Mouse (Mus musculus) hindbrain, embryonic 10.5 days (tissue): Measurements from ENCODE around the gene Gm21985. TPM values are rescaled to one million over a fixed set of nuclear protein-coding genes. Genes with fewer than 3 reads are reported as not detected.
"Not testable (repeated sequence)": the region's sequence is repeated elsewhere in the genome, so short reads cannot be mapped to it uniquely, and the experiment has no call there.

Experiments
- DNase-seq: peaks from one replicate; pipeline ENCODE4 v3.0.0-alpha.2; 2017; ENCODE audit warnings: low spot score
- H3K27ac ChIP-seq: fragments of 300-500 bp; sonication (generic); 2 replicates; pipeline ENCODE4 v1.5.1; 2016; ENCODE audit warnings: mild to moderate bottlenecking, moderate library complexity
- H3K27me3 ChIP-seq: fragments of 300-500 bp; sonication (generic); 2 replicates; pipeline ENCODE4 v1.6.1; 2016; ENCODE audit warnings: mild to moderate bottlenecking; ENCODE audit not compliant: poor library complexity, insufficient read depth, severe bottlenecking
- H3K36me3 ChIP-seq: fragments of 300-500 bp; sonication (generic); 2 replicates; pipeline ENCODE4 v1.6.1; 2016; ENCODE audit warnings: mild to moderate bottlenecking, moderate library complexity
- H3K4me1 ChIP-seq: fragments of 300-500 bp; sonication (generic); replicated peaks from 2 replicates; pipeline ENCODE4 v1.6.1; 2016; ENCODE audit warnings: mild to moderate bottlenecking
- H3K4me3 ChIP-seq: fragments of 300-500 bp; sonication (generic); 2 replicates; pipeline ENCODE4 v1.5.1; 2016; ENCODE audit warnings: mild to moderate bottlenecking, moderate library complexity
- H3K9me3 ChIP-seq: fragments of 300-500 bp; sonication (generic); 2 replicates; pipeline ENCODE4 v1.6.1; 2016; ENCODE audit warnings: mild to moderate bottlenecking, moderate library complexity
- WGBS: fragments of 180-500 bp; shearing (Covaris S2); methylation state at CpG from one replicate; pipeline ENCODE4 v1.1.7; 2016; 5-methylcytosine and 5-hydroxymethylcytosine counted together
- polyA plus RNA-seq: library from polyadenylated mRNA; unstranded; fragments of >200 nt; fragmentation: Nextera tagmentation; extraction: Ambion mirVana; gene quantifications from 2 replicates; pipeline ENCODE4 v1.2.1, GENCODE M21; 2016

Gm21985 gene
- polyA plus RNA-seq, 1 experiment from 2014 or later: not detected

- Histone ChIP-seq H3K9me3 (no peaks in the 10 kb centered on the region), H3K4me1 (no peaks in the 10 kb centered on the region), H3K27ac (no peak overlapping the region), H3K36me3 (no peaks in the 10 kb centered on the region), H3K4me3 (no peak overlapping the region), H3K27me3 (no peaks in the 10 kb centered on the region)
- no peak for DNase-seq
- WGBS: 94% methylated on average over 4 of the region's 4 CpGs
Measured at GRCm38 (mm10) chr2:112391346-112392000, 125.4 kb downstream of the Gm21985 start.

GRCm38 (mm10) chr2:112392689-112393088, 126.6 kb downstream of the Gm21985 start:
- H3K4me3 ChIP-seq: no peak overlapping the region
- no peaks in the 10 kb centered on the region for H3K36me3 ChIP-seq
- H3K4me1 ChIP-seq: no peaks in the 10 kb centered on the region
- H3K27ac ChIP-seq: no peak overlapping the region
- no peaks in the 10 kb centered on the region for H3K9me3 ChIP-seq
- DNase-seq: no peak
- no peaks in the 10 kb centered on the region for H3K27me3 ChIP-seq
- 90% methylated on average over 1 of the region's 1 CpGs for WGBS

GRCm38 (mm10) chr2:112393958-112394357, 127.8 kb downstream of the Gm21985 start:
- Histone ChIP-seq H3K27ac (no peak overlapping the region), H3K9me3 (no peaks in the 10 kb centered on the region), H3K4me1 (no peaks in the 10 kb centered on the region), H3K4me3 (no peak overlapping the region), H3K36me3 (no peaks in the 10 kb centered on the region), H3K27me3 (no peaks in the 10 kb centered on the region)
- no peak for DNase-seq

GRCm38 (mm10) chr2:112396649-112397048, 130.5 kb downstream of the Gm21985 start:
- H3K4me1 ChIP-seq: no peaks in the 10 kb centered on the region
- WGBS: 76% methylated on average over 1 of the region's 1 CpGs
- DNase-seq: no peak

GRCm38 (mm10) chr2:112407030-112407429, 140.9 kb downstream of the Gm21985 start:
- Histone ChIP-seq H3K9me3 (no peaks in the 10 kb centered on the region), H3K27me3 (no peaks in the 10 kb centered on the region), H3K27ac (no peak overlapping the region), H3K4me3 (no peak overlapping the region), H3K4me1 (no peaks in the 10 kb centered on the region), H3K36me3 (peaks cover 56% of the 10 kb centered on the region)
- 98% methylated on average over 3 of the region's 3 CpGs for WGBS
- no peak for DNase-seq

More at GRCm38 (mm10) chr2:112396649-112397048, 130.5 kb downstream of the Gm21985 start:
- H3K4me3 ChIP-seq: no peak overlapping the region
- H3K36me3 ChIP-seq: no peaks in the 10 kb centered on the region
- no peak overlapping the region for H3K27ac ChIP-seq
- H3K27me3 ChIP-seq: no peaks in the 10 kb centered on the region
- H3K9me3 ChIP-seq: no peaks in the 10 kb centered on the region

- Histone ChIP-seq H3K27ac (no peak overlapping the region), H3K36me3 (no peaks in the 10 kb centered on the region), H3K27me3 (no peaks in the 10 kb centered on the region), H3K4me3 (no peak overlapping the region), H3K9me3 (no peaks in the 10 kb centered on the region), H3K4me1 (no peaks in the 10 kb centered on the region)
- no peak for DNase-seq
- 79% methylated on average over 3 of the region's 3 CpGs for WGBS
Measured at GRCm38 (mm10) chr2:112425308-112425707, 159.2 kb downstream of the Gm21985 start.

GRCm38 (mm10) chr2:112428534-112428933, 162.4 kb downstream of the Gm21985 start:
- H3K4me1 ChIP-seq, H3K27ac ChIP-seq, H3K27me3 ChIP-seq, H3K9me3 ChIP-seq, H3K36me3 ChIP-seq, H3K4me3 ChIP-seq, DNase-seq: not testable (repeated sequence)
- 90% methylated on average over 3 of the region's 3 CpGs for WGBS

GRCm38 (mm10) chr2:112429665-112430064, 163.6 kb downstream of the Gm21985 start:
- Histone ChIP-seq H3K4me1 (no peaks in the 10 kb centered on the region), H3K27ac (no peak overlapping the region), H3K4me3 (no peak overlapping the region), H3K9me3 (no peaks in the 10 kb centered on the region), H3K27me3 (no peaks in the 10 kb centered on the region), H3K36me3 (no peaks in the 10 kb centered on the region)
- WGBS: 90% methylated on average over 4 of the region's 4 CpGs
- no peak for DNase-seq

- Histone ChIP-seq H3K27ac (no peak overlapping the region), H3K4me1 (no peaks in the 10 kb centered on the region), H3K36me3 (no peaks in the 10 kb centered on the region), H3K4me3 (no peak overlapping the region), H3K27me3 (no peaks in the 10 kb centered on the region), H3K9me3 (no peaks in the 10 kb centered on the region)
- no peak for DNase-seq
- 80% methylated on average over 5 of the region's 5 CpGs for WGBS
Measured at GRCm38 (mm10) chr2:112430403-112430802, 164.3 kb downstream of the Gm21985 start.

- WGBS: 90% methylated on average over 2 of the region's 2 CpGs
- Histone ChIP-seq H3K27ac (no peak overlapping the region), H3K4me1 (no peaks in the 10 kb centered on the region), H3K27me3 (no peaks in the 10 kb centered on the region), H3K9me3 (no peaks in the 10 kb centered on the region), H3K36me3 (no peaks in the 10 kb centered on the region), H3K4me3 (no peak overlapping the region)
- no peak for DNase-seq
Measured at GRCm38 (mm10) chr2:112432523-112432922, 166.4 kb downstream of the Gm21985 start.

GRCm38 (mm10) chr2:112433359-112433758, 167.2 kb downstream of the Gm21985 start:
- H3K27me3 ChIP-seq: no peaks in the 10 kb centered on the region
- H3K36me3 ChIP-seq: no peaks in the 10 kb centered on the region
- no peaks in the 10 kb centered on the region for H3K4me1 ChIP-seq
- H3K9me3 ChIP-seq: no peaks in the 10 kb centered on the region
- 78% methylated on average over 2 of the region's 2 CpGs for whole genome bisulfite sequencing
- DNase-seq: no peak
- no peak overlapping the region for H3K27ac ChIP-seq
- no peak overlapping the region for H3K4me3 ChIP-seq

- Histone ChIP-seq H3K4me1 (no peaks in the 10 kb centered on the region), H3K4me3 (no peak overlapping the region)
- WGBS: 86% methylated on average over 4 of the region's 4 CpGs
Measured at GRCm38 (mm10) chr2:112436292-112436691, 170.2 kb downstream of the Gm21985 start.

GRCm38 (mm10) chr2:112437589-112437988, 171.5 kb downstream of the Gm21985 start:
- Histone ChIP-seq H3K27ac (no peak overlapping the region), H3K27me3 (no peaks in the 10 kb centered on the region), H3K36me3 (no peaks in the 10 kb centered on the region), H3K4me1 (no peaks in the 10 kb centered on the region), H3K9me3 (no peaks in the 10 kb centered on the region), H3K4me3 (no peak overlapping the region)
- DNase-seq: no peak
- 88% methylated on average over 2 of the region's 2 CpGs for WGBS

More at GRCm38 (mm10) chr2:112436292-112436691, 170.2 kb downstream of the Gm21985 start:
- Histone ChIP-seq H3K27me3 (no peaks in the 10 kb centered on the region), H3K27ac (no peak overlapping the region), H3K9me3 (no peaks in the 10 kb centered on the region), H3K36me3 (no peaks in the 10 kb centered on the region)
- DNase-seq: no peak

GRCm38 (mm10) chr2:112443491-112443890, 177.4 kb downstream of the Gm21985 start:
- Histone ChIP-seq H3K27me3 (no peaks in the 10 kb centered on the region), H3K4me1 (no peaks in the 10 kb centered on the region), H3K36me3 (no peaks in the 10 kb centered on the region), H3K9me3 (no peaks in the 10 kb centered on the region), H3K4me3 (no peak overlapping the region), H3K27ac (no peak overlapping the region)
- DNase-seq: no peak
- 73% methylated on average over 2 of the region's 2 CpGs for WGBS
